Mouse (Mus musculus) lung, postnatal 10 days (tissue): ENCODE measurements at regions not wholly inside any gene's neighbourhood (a gene's known extent, or its start where the extent isn't known, plus 50 kb on each side); places are given as distances from the start of the nearest gene placed in this dataset.

Source experiments
- DNase-seq: peaks from one replicate; pipeline ENCODE4 v3.0.0; 2021

GRCm38 (mm10) chrX:38710660-38711264 lies 61.7 kb upstream of the 6030498E09Rik start:
- no peak for DNase-seq

GRCm38 (mm10) chrX:38711442-38712258 lies 60.8 kb upstream of the 6030498E09Rik start:
- peak; percentile 1 for DNase-seq
